Mouse (Mus musculus) hindbrain, embryonic 11.5 days (tissue): ENCODE measurements at regions not wholly inside any gene's neighbourhood (a gene's known extent, or its start where the extent isn't known, plus 50 kb on each side); places are given as distances from the start of the nearest gene placed in this dataset.

Experiments used
- ATAC-seq: fragments of 200-750 bp; cut with Nextera tagmentation; 2 replicates; pipeline ENCODE4 v1.8.0; 2017; ENCODE audit warnings: mild to moderate bottlenecking, moderate TSS enrichment, moderate library complexity; ENCODE audit not compliant: low FRiP score
- DNase-seq: peaks from one replicate; pipeline ENCODE4 v3.0.0-alpha.2; 2015; ENCODE audit warnings: low spot score
- H3K27ac ChIP-seq: fragments of 300-500 bp; sonication (generic); 2 replicates; pipeline ENCODE4 v1.5.1; 2014; ENCODE audit warnings: mild to moderate bottlenecking, low read depth, low read length
- H3K27me3 ChIP-seq: fragments of 300-500 bp; sonication (generic); 2 replicates; pipeline ENCODE4 v1.6.1; 2014; ENCODE audit warnings: mild to moderate bottlenecking, low read length, moderate library complexity, mixed read lengths; ENCODE audit not compliant: control insufficient read depth, insufficient read depth
- H3K36me3 ChIP-seq: fragments of 300-500 bp; sonication (generic); 2 replicates; pipeline ENCODE4 v1.6.1; 2014; ENCODE audit warnings: mild to moderate bottlenecking, low read length, moderate library complexity, mixed read lengths; ENCODE audit not compliant: control insufficient read depth, insufficient read depth
- H3K4me1 ChIP-seq: fragments of 300-500 bp; sonication (generic); replicated peaks from 2 replicates; pipeline ENCODE4 v1.6.1; 2014; ENCODE audit warnings: low read length, mixed read lengths; ENCODE audit not compliant: control insufficient read depth, insufficient read depth
- H3K4me2 ChIP-seq: fragments of 300-500 bp; sonication (generic); replicated peaks from 2 replicates; pipeline ENCODE4 v1.6.1; 2014; ENCODE audit warnings: mild to moderate bottlenecking, low read depth, low read length
- H3K4me3 ChIP-seq: fragments of 300-500 bp; sonication (generic); 2 replicates; pipeline ENCODE4 v1.5.1; 2014; ENCODE audit warnings: low read depth, low read length
- H3K9ac ChIP-seq: fragments of 300-500 bp; sonication (generic); 2 replicates; pipeline ENCODE4 v1.6.1; 2014; ENCODE audit warnings: low read depth, low read length
- H3K9me3 ChIP-seq: fragments of 300-500 bp; sonication (generic); 2 replicates; pipeline ENCODE4 v1.6.1; 2016; ENCODE audit warnings: low read length; ENCODE audit not compliant: control insufficient read depth
- WGBS: fragments of 180-500 bp; shearing (Covaris S2); extraction: QIAGEN DNeasy Blood & Tissue Kit; methylation state at CpG from one replicate; pipeline ENCODE4 v1.1.7; 2014; 5-methylcytosine and 5-hydroxymethylcytosine counted together

- ATAC-seq: peak; percentile 68; the same call in 1 of the 2 replicates
- no peaks in the 10 kb centered on the region for H3K27me3 ChIP-seq
- no peak overlapping the region for H3K27ac ChIP-seq
- DNase-seq: peak; percentile 59
- H3K4me1 ChIP-seq: no peaks in the 10 kb centered on the region
- H3K4me2 ChIP-seq: no peak overlapping the region
- H3K4me3 ChIP-seq: no peak overlapping the region
- H3K9ac ChIP-seq: no peak overlapping the region
- 24% methylated on average over 12 of the region's 12 CpGs for WGBS
- no peaks in the 10 kb centered on the region for H3K9me3 ChIP-seq
- no peaks in the 10 kb centered on the region for H3K36me3 ChIP-seq
Observed at GRCm38 (mm10) chr14:68934611-68935302, 359.3 kb downstream of the Synb start.

GRCm38 (mm10) chr14:68927814-68928213, 366.3 kb downstream of the Synb start:
- Histone ChIP-seq H3K9me3 (no peaks in the 10 kb centered on the region), H3K27ac (no peak overlapping the region), H3K4me3 (no peak overlapping the region), H3K4me2 (no peak overlapping the region), H3K36me3 (no peaks in the 10 kb centered on the region), H3K9ac (no peak overlapping the region), H3K4me1 (no peaks in the 10 kb centered on the region), H3K27me3 (no peaks in the 10 kb centered on the region)
- ATAC-seq: no peak
- DNase-seq: no peak
- WGBS: 70% methylated on average over 4 of the region's 4 CpGs

GRCm38 (mm10) chr14:68923054-68923453, 371.0 kb downstream of the Synb start:
- DNase-seq (peak; percentile 30), ATAC-seq (no peak)
- H3K9me3 ChIP-seq: no peaks in the 10 kb centered on the region
- no peak overlapping the region for H3K4me2 ChIP-seq
- no peaks in the 10 kb centered on the region for H3K36me3 ChIP-seq
- H3K4me3 ChIP-seq: no peak overlapping the region
- 37% methylated on average over 2 of the region's 2 CpGs for WGBS
- H3K4me1 ChIP-seq: no peaks in the 10 kb centered on the region
- no peak overlapping the region for H3K9ac ChIP-seq
- H3K27me3 ChIP-seq: no peaks in the 10 kb centered on the region
- no peak overlapping the region for H3K27ac ChIP-seq

GRCm38 (mm10) chr14:68922035-68922434, 372.1 kb downstream of the Synb start:
- Histone ChIP-seq H3K4me3 (no peak overlapping the region), H3K9me3 (no peaks in the 10 kb centered on the region), H3K4me1 (no peaks in the 10 kb centered on the region), H3K27me3 (no peaks in the 10 kb centered on the region), H3K36me3 (no peaks in the 10 kb centered on the region), H3K4me2 (no peak overlapping the region), H3K27ac (no peak overlapping the region), H3K9ac (no peak overlapping the region)
- 58% methylated on average over 2 of the region's 2 CpGs for WGBS
- DNase-seq: no peak
- ATAC-seq: no peak

GRCm38 (mm10) chr14:68918526-68919045, 375.5 kb downstream of the Synb start:
- H3K4me3 ChIP-seq: no peak overlapping the region
- H3K36me3 ChIP-seq: no peaks in the 10 kb centered on the region
- H3K27me3 ChIP-seq: no peaks in the 10 kb centered on the region
- H3K4me1 ChIP-seq: no peaks in the 10 kb centered on the region
- 82% methylated on average over 1 of the region's 1 CpGs for WGBS
- H3K27ac ChIP-seq: no peak overlapping the region
- no peak for ATAC-seq
- no peak for DNase-seq
- H3K4me2 ChIP-seq: no peak overlapping the region
- no peak overlapping the region for H3K9ac ChIP-seq
- H3K9me3 ChIP-seq: no peaks in the 10 kb centered on the region

- H3K4me3 ChIP-seq: no peak overlapping the region
- no peak for ATAC-seq
- no peak overlapping the region for H3K9ac ChIP-seq
- H3K4me1 ChIP-seq: no peaks in the 10 kb centered on the region
- no peaks in the 10 kb centered on the region for H3K36me3 ChIP-seq
- no peak overlapping the region for H3K27ac ChIP-seq
- DNase-seq: no peak
- no peak overlapping the region for H3K4me2 ChIP-seq
- no peaks in the 10 kb centered on the region for H3K27me3 ChIP-seq
- WGBS: 85% methylated on average over 3 of the region's 3 CpGs
- H3K9me3 ChIP-seq: no peaks in the 10 kb centered on the region
Observed at GRCm38 (mm10) chr14:68899921-68900320, 394.2 kb downstream of the Synb start.

GRCm38 (mm10) chr14:68877171-68877570, 416.9 kb downstream of the Synb start:
- Histone ChIP-seq H3K4me1 (no peaks in the 10 kb centered on the region), H3K4me3 (no peak overlapping the region), H3K27ac (no peak overlapping the region), H3K9me3 (no peaks in the 10 kb centered on the region), H3K27me3 (no peaks in the 10 kb centered on the region), H3K36me3 (no peaks in the 10 kb centered on the region), H3K4me2 (no peak overlapping the region), H3K9ac (no peak overlapping the region)
- DNase-seq (no peak), ATAC-seq (no peak)
- 86% methylated on average over 4 of the region's 4 CpGs for WGBS

- Histone ChIP-seq H3K9me3 (no peaks in the 10 kb centered on the region), H3K27me3 (no peaks in the 10 kb centered on the region), H3K4me3 (no peak overlapping the region), H3K9ac (no peak overlapping the region), H3K4me2 (no peak overlapping the region), H3K27ac (no peak overlapping the region), H3K4me1 (no peaks in the 10 kb centered on the region), H3K36me3 (no peaks in the 10 kb centered on the region)
- DNase-seq: no peak
- no peak for ATAC-seq
- WGBS: 95% methylated on average over 3 of the region's 3 CpGs
Observed at GRCm38 (mm10) chr14:68861071-68861470, 433.0 kb downstream of the Synb start.

- Histone ChIP-seq H3K27me3 (no peaks in the 10 kb centered on the region), H3K9ac (no peak overlapping the region), H3K4me1 (no peaks in the 10 kb centered on the region), H3K36me3 (no peaks in the 10 kb centered on the region), H3K4me2 (no peak overlapping the region), H3K27ac (no peak overlapping the region), H3K9me3 (no peaks in the 10 kb centered on the region), H3K4me3 (no peak overlapping the region)
- DNase-seq (no peak), ATAC-seq (no peak)
- 86% methylated on average over 1 of the region's 1 CpGs for WGBS
Observed at GRCm38 (mm10) chr14:68857948-68858347, 436.2 kb downstream of the Synb start.
